Mouse (Mus musculus) hindbrain, embryonic 16.5 days (tissue): Measurements from ENCODE around the gene Map2k3. TPM values are rescaled to one million over a fixed set of nuclear protein-coding genes. Genes with fewer than 3 reads are reported as not detected.

ENCODE experiments used
- ATAC-seq: fragments of 200-750 bp; cut with Nextera tagmentation; 2 replicates; pipeline ENCODE4 v1.8.0; 2017; ENCODE audit warnings: moderate TSS enrichment, moderate library complexity
- H3K27ac ChIP-seq: fragments of 300-500 bp; sonication (generic); 2 replicates; pipeline ENCODE4 v1.5.1; 2014; ENCODE audit warnings: low read depth, mild to moderate bottlenecking, control low read depth, low read length, moderate library complexity
- H3K27me3 ChIP-seq: fragments of 300-500 bp; sonication (generic); replicated peaks from 2 replicates; pipeline ENCODE4 v1.6.1; 2014; ENCODE audit warnings: low read length; ENCODE audit not compliant: control insufficient read depth, insufficient read depth
- H3K36me3 ChIP-seq: fragments of 300-500 bp; sonication (generic); 2 replicates; pipeline ENCODE4 v1.6.1; 2014; ENCODE audit warnings: mild to moderate bottlenecking, low read length, moderate library complexity, mixed read lengths; ENCODE audit not compliant: control insufficient read depth, insufficient read depth
- H3K4me1 ChIP-seq: fragments of 300-500 bp; sonication (generic); 2 replicates; pipeline ENCODE4 v1.6.1; 2014; ENCODE audit warnings: low read depth, low read length; ENCODE audit not compliant: control insufficient read depth, insufficient read depth
- H3K4me2 ChIP-seq: fragments of 300-500 bp; sonication (generic); 2 replicates; pipeline ENCODE4 v1.6.1; 2014; ENCODE audit warnings: mild to moderate bottlenecking, low read length, control low read depth, moderate library complexity
- H3K4me3 ChIP-seq: fragments of 300-500 bp; sonication (generic); 2 replicates; pipeline ENCODE4 v1.5.1; 2014; ENCODE audit warnings: mild to moderate bottlenecking, low read length, control low read depth, moderate library complexity
- H3K9ac ChIP-seq: fragments of 300-500 bp; sonication (generic); 2 replicates; pipeline ENCODE4 v1.6.1; 2014; ENCODE audit warnings: low read depth, mild to moderate bottlenecking, control low read depth, low read length, moderate library complexity
- H3K9me3 ChIP-seq: fragments of 300-500 bp; sonication (generic); 2 replicates; pipeline ENCODE4 v1.6.1; 2014; ENCODE audit warnings: mild to moderate bottlenecking, low read length, moderate library complexity; ENCODE audit not compliant: control insufficient read depth
- WGBS: fragments of 180-500 bp; shearing (Covaris S2); extraction: QIAGEN DNeasy Blood & Tissue Kit; methylation state at CpG from one replicate; pipeline ENCODE4 v1.1.7; 2014; 5-methylcytosine and 5-hydroxymethylcytosine counted together
- polyA plus RNA-seq: library from polyadenylated mRNA; unstranded; fragments of >200 nt; fragmentation: Nextera tagmentation; extraction: Ambion mirVana; gene quantifications from 2 replicates; pipeline ENCODE4 v1.2.1, GENCODE M21; 2015

Map2k3 gene
- polyA plus RNA-seq, 1 experiment from 2014 or later, result 30.1 TPM

GRCm38 (mm10) chr11:60990428-60990827, 58.6 kb downstream of the Map2k3 start:
- Histone ChIP-seq H3K9ac (no peak overlapping the region), H3K27me3 (no peaks in the 10 kb centered on the region), H3K4me3 (no peak overlapping the region), H3K4me1 (no peaks in the 10 kb centered on the region), H3K9me3 (peaks cover 4% of the 10 kb centered on the region; the same call in 1 of the 2 replicates), H3K27ac (no peak overlapping the region), H3K4me2 (no peak overlapping the region), H3K36me3 (no peaks in the 10 kb centered on the region)
- 83% methylated on average over 3 of the region's 3 CpGs for WGBS
- no peak for ATAC-seq

Other genes with a start within 250 kb of the Map2k3 start
- 42.9 and 52.3 TPM in 2 replicates for gene Llgl1, start 232.3 kb upstream of the Map2k3 start, polyA plus RNA-seq
- 73.3 and 84.8 TPM in 2 replicates for gene Flii, start 204.8 kb upstream of the Map2k3 start, polyA plus RNA-seq
- 26.2 and 29.7 TPM in 2 replicates for gene Mief2, start 203.6 kb upstream of the Map2k3 start, polyA plus RNA-seq
- 7.7 and 9.4 TPM in 2 replicates for gene Top3a, start 154.7 kb upstream of the Map2k3 start, polyA plus RNA-seq
- 4.8 and 6.7 TPM in 2 replicates for gene Smcr8, start 154.5 kb upstream of the Map2k3 start, polyA plus RNA-seq
- gene Shmt1, start 120.3 kb upstream of the Map2k3 start, polyA plus RNA-seq, result 7.4 and 10.2 TPM in 2 replicates
- 36.9 and 39.3 TPM in 2 replicates for gene Dhrs7b, start 101.4 kb upstream of the Map2k3 start, polyA plus RNA-seq
- gene Tmem11, start 52.8 kb upstream of the Map2k3 start, polyA plus RNA-seq, result 58.9 and 62.1 TPM in 2 replicates
- gene Natd1, start 17.3 kb upstream of the Map2k3 start, polyA plus RNA-seq, result 24.5 and 28.0 TPM in 2 replicates
- gene Kcnj12, start 90.5 kb downstream of the Map2k3 start, polyA plus RNA-seq, result 4.2 and 4.3 TPM in 2 replicates
- 1.4 and 2.0 TPM in 2 replicates for gene Tnfrsf13b, start 194.7 kb downstream of the Map2k3 start, polyA plus RNA-seq
- gene Usp22, start 243.0 kb downstream of the Map2k3 start, polyA plus RNA-seq, result 341 and 401 TPM in 2 replicates